Mouse (Mus musculus) cortical plate, adult 2 months (tissue): ENCODE results near the gene Disp2.

Experiments used
- CTCF ChIP-seq: fragments of 200-500 bp; IDR thresholded peaks from 2 replicates; pipeline ENCODE4 v1.5.1; 2011; ENCODE audit warnings: mild to moderate bottlenecking, control low read depth, low read length; ENCODE audit not compliant: insufficient read depth; ENCODE audit errors: extremely low read depth
- POLR2A ChIP-seq: fragments of 200-500 bp; IDR thresholded peaks from 2 replicates; pipeline ENCODE4 v1.6.1; 2011; ENCODE audit warnings: mild to moderate bottlenecking, low read length, control low read depth; ENCODE audit not compliant: insufficient read depth; ENCODE audit errors: extremely low read depth

GRCm38 (mm10) chr2:118759828-118760227 is 19.7 kb upstream of the Disp2 start:
- TF ChIP-seq POLR2A (no peak), CTCF (peak; percentile 44; the same call in 1 of the 2 replicates)
